ENCODE assay signal across 9 mouse cellular contexts in genomic region chr10:93763074-93763473, GRCm38 (mm10).
A peak's percentile ranks its signal among the peaks of the same experiment; 100 is the strongest.
DNase-seq lines count a peak whose midpoint lies in the region; ATAC-seq and TF ChIP-seq lines count a peak whose summit lies in the region.
"Had no signal": no experiment of that assay in that cellular context is flagged by ENCODE, and none has a peak within 500 bp of the region (broad histone marks: within the 10 kb centered on the region; RNA-seq: fewer than 3 reads in every experiment).

No protein-coding gene starts in this region.

- peaks cover 3% of the 10 kb centered on the region for H3K4me1 ChIP-seq in cerebellum, adult 2 months (ENCODE audit: control insufficient read depth, insufficient read depth, low read length)
- peaks cover 8% of the 10 kb centered on the region for H3K4me1 ChIP-seq in liver, embryonic 12.5 days
- H3K4me1 ChIP-seq in cortical plate, adult 2 months (ENCODE audit: control insufficient read depth, insufficient read depth, low read length) = peaks cover 2% of the 10 kb centered on the region; the same call in 1 of the 2 replicates
- no peaks in the 10 kb centered on the region for H3K4me1 ChIP-seq in lung, embryonic 14.5 days (ENCODE audit: insufficient read depth)
- H3K4me1 ChIP-seq in forebrain, embryonic 15.5 days = peaks cover 7% of the 10 kb centered on the region
- H3K4me1 ChIP-seq: hindbrain, embryonic 15.5 days had no signal

- no peak overlapping the region for H3K4me2 ChIP-seq in liver, embryonic 12.5 days
- no peak overlapping the region for H3K4me2 ChIP-seq in lung, embryonic 14.5 days
- H3K4me2 ChIP-seq in forebrain, embryonic 15.5 days (replicated peaks) = no peak overlapping the region
- H3K4me2 ChIP-seq: hindbrain, embryonic 15.5 days had no signal

- no peaks in the 10 kb centered on the region for H3K9me3 ChIP-seq in liver, embryonic 12.5 days (replicated peaks)
- H3K9me3 ChIP-seq in lung, embryonic 14.5 days (ENCODE audit: low read depth, low read length) = no peaks in the 10 kb centered on the region
- no peaks in the 10 kb centered on the region for H3K9me3 ChIP-seq in forebrain, embryonic 15.5 days
- H3K9me3 ChIP-seq: hindbrain, embryonic 15.5 days had no signal

- no peaks in the 10 kb centered on the region for H3K27me3 ChIP-seq in cerebellum, adult 2 months (ENCODE audit: control insufficient read depth, insufficient read depth, low read length)
- no peaks in the 10 kb centered on the region for H3K27me3 ChIP-seq in liver, embryonic 12.5 days (replicated peaks)
- no peaks in the 10 kb centered on the region for H3K27me3 ChIP-seq in lung, embryonic 14.5 days (ENCODE audit: insufficient read depth, low read length)
- no peaks in the 10 kb centered on the region for H3K27me3 ChIP-seq in forebrain, embryonic 15.5 days
- H3K27me3 ChIP-seq: hindbrain, embryonic 15.5 days had no signal

- no peak for TF ChIP-seq POLR2A in cerebellum, adult 2 months (IDR thresholded peaks at IDR 0.05; ENCODE audit: borderline replicate concordance, insufficient read depth, low read length)
- no peak for TF ChIP-seq POLR2A in cortical plate, adult 2 months (IDR thresholded peaks at IDR 0.05; ENCODE audit: extremely low read depth, insufficient read depth, low read length)

- TF ChIP-seq CTCF in cerebellum, adult 2 months (IDR thresholded peaks at IDR 0.05; ENCODE audit: borderline replicate concordance, insufficient read depth, low read depth, low read length) = peak; percentile 56
- peak; percentile 35; the same call in 1 of the 2 replicates for TF ChIP-seq CTCF in cortical plate, adult 2 months (IDR thresholded peaks at IDR 0.05; ENCODE audit: extremely low read depth, insufficient read depth, low read length)
- TF ChIP-seq CTCF in lung, embryonic 14.5 days (IDR thresholded peaks at IDR 0.05; ENCODE audit: low read depth) = peak; percentile 71

- no peaks in the 10 kb centered on the region for H3K36me3 ChIP-seq in liver, embryonic 12.5 days
- H3K36me3 ChIP-seq in lung, embryonic 14.5 days (ENCODE audit: insufficient read depth) = no peaks in the 10 kb centered on the region
- no peaks in the 10 kb centered on the region for H3K36me3 ChIP-seq in forebrain, embryonic 15.5 days
- H3K36me3 ChIP-seq: hindbrain, embryonic 15.5 days had no signal

- H3K9ac ChIP-seq in liver, embryonic 12.5 days = no peak overlapping the region
- no peak overlapping the region for H3K9ac ChIP-seq in lung, embryonic 14.5 days
- H3K9ac ChIP-seq in forebrain, embryonic 15.5 days (replicated peaks) = no peak overlapping the region
- H3K9ac ChIP-seq: hindbrain, embryonic 15.5 days had no signal

- DNase-seq in cerebellum, adult 2 months = no peak
- peak; percentile 64 for DNase-seq in liver
- DNase-seq in lung, embryonic 14.5 days = peak; percentile 47
- DNase-seq in testis, postnatal 14 days (ENCODE audit: low spot score) = peak; percentile 29

- no peak for ATAC-seq in cerebellum, adult (ENCODE audit: insufficient number of reproducible peaks, low FRiP score, low TSS enrichment)
- no peak; the same call in 1 of the 2 replicates for ATAC-seq in liver, embryonic 12.5 days
- no peak for ATAC-seq in lung, embryonic 14.5 days (ENCODE audit: insufficient read depth)
- no peak for ATAC-seq in forebrain, embryonic 15.5 days (replicated peaks)

- 63% methylated on average over 5 of the region's 5 CpGs for WGBS in cerebellum, adult 2 months
- 19% methylated on average over 5 of the region's 5 CpGs for WGBS in liver, embryonic 12.5 days (ENCODE audit: insufficient replicate concordance)
- 51% methylated on average over 5 of the region's 5 CpGs for WGBS in lung, embryonic 14.5 days
- WGBS in forebrain, embryonic 15.5 days = 38% methylated on average over 5 of the region's 5 CpGs

- no peak overlapping the region for H3K4me3 ChIP-seq in cerebellum, adult 2 months (replicated peaks; ENCODE audit: insufficient read depth, low read depth, low read length)
- H3K4me3 ChIP-seq in liver, embryonic 12.5 days = no peak overlapping the region
- H3K4me3 ChIP-seq in cortical plate, adult 2 months (ENCODE audit: insufficient read depth, low read length) = no peak overlapping the region
- H3K4me3 ChIP-seq in lung, embryonic 14.5 days (ENCODE audit: low read depth, low read length) = no peak overlapping the region
- no peak overlapping the region for H3K4me3 ChIP-seq in forebrain, embryonic 15.5 days
- H3K4me3 ChIP-seq: hindbrain, embryonic 15.5 days had no signal

- no peak overlapping the region for H3K27ac ChIP-seq in cerebellum, adult 2 months (ENCODE audit: insufficient read depth, low read length)
- no peak overlapping the region for H3K27ac ChIP-seq in liver, embryonic 12.5 days
- H3K27ac ChIP-seq in cortical plate, adult 2 months (ENCODE audit: insufficient read depth, low read length) = no peak overlapping the region
- no peak overlapping the region for H3K27ac ChIP-seq in lung, embryonic 14.5 days (ENCODE audit: low read depth)
- H3K27ac ChIP-seq in forebrain, embryonic 15.5 days (replicated peaks) = no peak overlapping the region
- H3K27ac ChIP-seq: hindbrain, embryonic 15.5 days had no signal

Comparison
In these comparisons a context has a peak if more than half of its experiments do, and no peak if none do; other contexts are left out.
1. DNase-seq: peak in liver (single experiment), lung, embryonic 14.5 days (single experiment) and testis, postnatal 14 days (single experiment); none in cerebellum, adult 2 months (0 of 2).
2. Peak in every context shown above with its lines, with median percentiles within 50 percentile points of each other: CTCF ChIP-seq.